Mouse (Mus musculus) adrenal gland, adult 18-20 months (tissue): ENCODE measurements around the gene Syk. TPM values are rescaled to one million over a fixed set of nuclear protein-coding genes. Genes with fewer than 3 reads are reported as not detected.

Experiments used
- DNase-seq, 2 experiments: peaks; one replicate each; pipeline ENCODE4 v3.0.0; 2021 to 2022; ENCODE audit warnings: low spot score in 2 of 2
- total RNA-seq, 2 experiments: library from RNA; stranded (reverse); gene quantifications; 1 replicate in 1 of 2; 2 replicates in 1 of 2; pipeline ENCODE4 v1.2.3; 2021

Syk gene
- total RNA-seq, 2 experiments from 2014 or later: 5.8 to 11.0 TPM

GRCm38 (mm10) chr13:52566188-52566760, 16.7 kb upstream of the Syk start:
- DNase-seq: no peak

GRCm38 (mm10) chr13:52566777-52567176, 16.2 kb upstream of the Syk start:
- DNase-seq: no peak

GRCm38 (mm10) chr13:52569194-52569769, 13.7 kb upstream of the Syk start:
- DNase-seq: no peak

GRCm38 (mm10) chr13:52570276-52570675, 12.7 kb upstream of the Syk start:
- DNase-seq: no peak

- DNase-seq: no peak
These were observed 11.2 kb upstream of the Syk start for GRCm38 (mm10) chr13:52571591-52572384.

- no peak for DNase-seq
These were observed 10.2 kb upstream of the Syk start for GRCm38 (mm10) chr13:52572451-52573446.

GRCm38 (mm10) chr13:52574311-52574710, 8.7 kb upstream of the Syk start:
- no peak for DNase-seq

- no peak for DNase-seq
These were observed 7.5 kb upstream of the Syk start for GRCm38 (mm10) chr13:52575483-52575882.

- DNase-seq: no peak
These were observed 6.9 kb upstream of the Syk start for GRCm38 (mm10) chr13:52576021-52576614.

GRCm38 (mm10) chr13:52576841-52577240, 6.1 kb upstream of the Syk start:
- DNase-seq: no peak

GRCm38 (mm10) chr13:52577326-52577920, 5.5 kb upstream of the Syk start:
- no peak for DNase-seq

- no peak for DNase-seq
These were observed 5.0 kb upstream of the Syk start for GRCm38 (mm10) chr13:52577939-52578338.

- no peak for DNase-seq
These were observed 4.2 kb upstream of the Syk start for GRCm38 (mm10) chr13:52578776-52579175.

GRCm38 (mm10) chr13:52582506-52582877, 481 bp upstream of the Syk start:
- no peak for DNase-seq

- DNase-seq: no peak
These were observed 1.1 kb downstream of the Syk start for GRCm38 (mm10) chr13:52583943-52584562.

GRCm38 (mm10) chr13:52584654-52585455, 1.9 kb downstream of the Syk start:
- no peak for DNase-seq

GRCm38 (mm10) chr13:52587761-52588160, 4.8 kb downstream of the Syk start:
- DNase-seq: no peak

GRCm38 (mm10) chr13:52589043-52589442, 6.1 kb downstream of the Syk start:
- no peak for DNase-seq

- DNase-seq: no peak
These were observed 8.9 kb downstream of the Syk start for GRCm38 (mm10) chr13:52591831-52592230.
